Mouse (Mus musculus) WW6 (cell line): Measurements from ENCODE around the gene Gabbr2.

Source experiments
- DNase-seq: peaks from one replicate; pipeline ENCODE4 v3.0.0-alpha.2; 2013; ENCODE audit warnings: low read depth, low spot score

Gabbr2 gene

GRCm38 (mm10) chr4:46825846-46826529 lies 165.7 kb downstream of the Gabbr2 start:
- DNase-seq: no peak

GRCm38 (mm10) chr4:46823738-46824137 lies 167.9 kb downstream of the Gabbr2 start:
- DNase-seq: no peak

- no peak for DNase-seq
Observed at GRCm38 (mm10) chr4:46821709-46822108, 170.0 kb downstream of the Gabbr2 start.

- no peak for DNase-seq
Observed at GRCm38 (mm10) chr4:46814954-46815353, 176.7 kb downstream of the Gabbr2 start.

GRCm38 (mm10) chr4:46814236-46814635 lies 177.4 kb downstream of the Gabbr2 start:
- DNase-seq: no peak

- no peak for DNase-seq
Observed at GRCm38 (mm10) chr4:46811165-46811564, 180.5 kb downstream of the Gabbr2 start.

- no peak for DNase-seq
Observed at GRCm38 (mm10) chr4:46806876-46807275, 184.8 kb downstream of the Gabbr2 start.

- DNase-seq: no peak
Observed at GRCm38 (mm10) chr4:46805910-46806309, 185.8 kb downstream of the Gabbr2 start.

- no peak for DNase-seq
Observed at GRCm38 (mm10) chr4:46802386-46802785, 189.3 kb downstream of the Gabbr2 start.

- DNase-seq: no peak
Observed at GRCm38 (mm10) chr4:46799904-46800303, 191.8 kb downstream of the Gabbr2 start.

GRCm38 (mm10) chr4:46795707-46796106 lies 196.0 kb downstream of the Gabbr2 start:
- no peak for DNase-seq

GRCm38 (mm10) chr4:46794583-46794982 lies 197.1 kb downstream of the Gabbr2 start:
- no peak for DNase-seq

- no peak for DNase-seq
Observed at GRCm38 (mm10) chr4:46792280-46793026, 199.2 kb downstream of the Gabbr2 start.

GRCm38 (mm10) chr4:46791268-46791951 lies 200.3 kb downstream of the Gabbr2 start:
- DNase-seq: no peak

- DNase-seq: no peak
Observed at GRCm38 (mm10) chr4:46790609-46791267, 200.9 kb downstream of the Gabbr2 start.

- DNase-seq: no peak
Observed at GRCm38 (mm10) chr4:46784430-46785049, 207.1 kb downstream of the Gabbr2 start.

GRCm38 (mm10) chr4:46781109-46781508 lies 210.6 kb downstream of the Gabbr2 start:
- peak; percentile 22 for DNase-seq

GRCm38 (mm10) chr4:46775959-46776358 lies 215.7 kb downstream of the Gabbr2 start:
- no peak for DNase-seq

GRCm38 (mm10) chr4:46774652-46775051 lies 217.0 kb downstream of the Gabbr2 start:
- DNase-seq: no peak

- DNase-seq: no peak
Observed at GRCm38 (mm10) chr4:46773243-46773642, 218.4 kb downstream of the Gabbr2 start.

GRCm38 (mm10) chr4:46772591-46772990 lies 219.1 kb downstream of the Gabbr2 start:
- no peak for DNase-seq

GRCm38 (mm10) chr4:46771116-46771515 lies 220.6 kb downstream of the Gabbr2 start:
- DNase-seq: no peak
